In the genomic region with DNA sequence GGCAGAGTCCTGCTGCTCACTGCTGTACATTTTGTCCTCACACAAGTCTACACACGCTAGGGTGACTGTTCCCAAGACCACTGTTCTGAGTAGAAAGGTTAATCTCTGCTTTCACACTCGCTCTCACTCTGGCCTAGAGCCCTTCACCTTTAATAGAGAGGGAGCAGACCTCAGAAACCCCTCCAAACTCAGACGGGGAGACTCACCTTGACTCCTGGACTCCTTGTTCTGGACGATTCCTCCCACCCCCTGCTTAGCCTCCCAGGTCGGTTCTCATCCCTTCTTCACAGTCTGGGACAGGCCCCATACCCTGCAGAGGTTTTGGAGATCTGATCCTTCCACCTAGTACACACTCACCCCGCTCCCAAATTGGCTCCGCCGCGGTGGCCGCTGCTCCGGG, we compare ENCODE assay signal across 8 mouse cellular contexts. TPM values are rescaled to one million over a fixed set of nuclear protein-coding genes. Genes with fewer than 3 reads are reported as not detected.
DNase-seq lines count a peak whose midpoint lies in the region; ATAC-seq and TF ChIP-seq lines count a peak whose summit lies in the region.

No protein-coding gene starts in this region.

- no peak for TF ChIP-seq CTCF in E14TG2a.4 (conservative IDR thresholded peaks at IDR 0.05; ENCODE audit: low read length)

- peak overlapping the region; percentile 89 for H3K27ac ChIP-seq in heart, embryonic 13.5 days (replicated peaks)
- peak overlapping the region; percentile 71 for H3K27ac ChIP-seq in forebrain, embryonic 13.5 days
- peak overlapping the region; percentile 92 for H3K27ac ChIP-seq in liver, embryonic 16.5 days (ENCODE audit: low read length)

- H3K4me1 ChIP-seq in heart, embryonic 13.5 days, result peaks cover 51% of the 10 kb centered on the region
- H3K4me1 ChIP-seq in E14TG2a.4 (replicated peaks; ENCODE audit: low read depth, low read length), result peaks cover 50% of the 10 kb centered on the region
- H3K4me1 ChIP-seq in forebrain, embryonic 13.5 days, result peaks cover 50% of the 10 kb centered on the region
- H3K4me1 ChIP-seq in liver, embryonic 16.5 days (ENCODE audit: control insufficient read depth, low read depth, low read length), result peaks cover 49% of the 10 kb centered on the region

- 1% methylated on average over 11 of the region's 11 CpGs for WGBS in heart, embryonic 13.5 days
- WGBS in forebrain, embryonic 13.5 days, result 4% methylated on average over 11 of the region's 11 CpGs
- 7% methylated on average over 11 of the region's 11 CpGs for WGBS in liver, embryonic 16.5 days (ENCODE audit: insufficient replicate concordance)

- peak overlapping the region; percentile 86 for H3K4me3 ChIP-seq in heart, embryonic 13.5 days
- peak overlapping the region; percentile 84 for H3K4me3 ChIP-seq in E14TG2a.4 (replicated peaks; ENCODE audit: low read length)
- peak overlapping the region; percentile 72 for H3K4me3 ChIP-seq in forebrain, embryonic 13.5 days
- H3K4me3 ChIP-seq in liver, embryonic 16.5 days (ENCODE audit: low read depth, low read length), result peak overlapping the region; percentile 84

- H3K4me2 ChIP-seq in heart, embryonic 13.5 days, result peak overlapping the region; percentile 90
- H3K4me2 ChIP-seq in forebrain, embryonic 13.5 days, result peak overlapping the region; percentile 74
- peak overlapping the region; percentile 83 for H3K4me2 ChIP-seq in liver, embryonic 16.5 days (ENCODE audit: low read depth, low read length)

- intact Hi-C loops in left cerebral cortex, postnatal 14 days (cut with DNase I), result loop anchor here (5.0 kb wide), 1 partner anchor 388 kb away; a partner anchor contains a TSS

- H3K9me3 ChIP-seq in heart, embryonic 13.5 days, result no peaks in the 10 kb centered on the region
- H3K9me3 ChIP-seq in E14TG2a.4 (ENCODE audit: low read length), result no peaks in the 10 kb centered on the region
- H3K9me3 ChIP-seq in forebrain, embryonic 13.5 days (replicated peaks), result no peaks in the 10 kb centered on the region
- no peaks in the 10 kb centered on the region for H3K9me3 ChIP-seq in liver, embryonic 16.5 days (replicated peaks; ENCODE audit: control insufficient read depth, low read length)

- no peaks in the 10 kb centered on the region for H3K27me3 ChIP-seq in heart, embryonic 13.5 days (replicated peaks)
- H3K27me3 ChIP-seq in E14TG2a.4 (ENCODE audit: insufficient read depth, low read length), result peaks cover 5% of the 10 kb centered on the region; the same call in 1 of the 2 replicates
- no peaks in the 10 kb centered on the region for H3K27me3 ChIP-seq in forebrain, embryonic 13.5 days
- no peaks in the 10 kb centered on the region for H3K27me3 ChIP-seq in liver, embryonic 16.5 days (ENCODE audit: control insufficient read depth, insufficient read depth, low read depth, low read length)

- peak overlapping the region; percentile 94 for H3K9ac ChIP-seq in heart, embryonic 13.5 days
- peak overlapping the region; percentile 86 for H3K9ac ChIP-seq in forebrain, embryonic 13.5 days
- H3K9ac ChIP-seq in liver, embryonic 16.5 days (ENCODE audit: low read depth, low read length), result peak overlapping the region; percentile 92

- no peak for ATAC-seq in heart, embryonic 13.5 days (ENCODE audit: extremely low read depth, insufficient number of reproducible peaks, low FRiP score, low TSS enrichment)
- ATAC-seq in forebrain, embryonic 13.5 days, result no peak
- no peak for ATAC-seq in liver, embryonic 16.5 days (ENCODE audit: low read depth)

- no peak for DNase-seq in heart, adult 18-20 months
- DNase-seq in urinary bladder, postnatal 10 days (ENCODE audit: low spot score), result no peak
- no peak for DNase-seq in frontal cortex, postnatal 25 days (ENCODE audit: low spot score in 2 of 2)
- DNase-seq in left cerebral cortex, postnatal 14 days (ENCODE audit: low spot score in 2 of 2), result no peak

- peaks cover 24% of the 10 kb centered on the region for H3K36me3 ChIP-seq in heart, embryonic 13.5 days
- H3K36me3 ChIP-seq in E14TG2a.4 (ENCODE audit: insufficient read depth, low read length), result peaks cover 16% of the 10 kb centered on the region
- peaks cover 28% of the 10 kb centered on the region for H3K36me3 ChIP-seq in forebrain, embryonic 13.5 days (ENCODE audit: poor library complexity, severe bottlenecking)
- peaks cover 19% of the 10 kb centered on the region for H3K36me3 ChIP-seq in liver, embryonic 16.5 days (ENCODE audit: control insufficient read depth, insufficient read depth)

RNA-seq across cellular contexts. Expression of a gene that starts 6.4 kb away (rescaled TPM):
- polyA plus RNA-seq in heart, embryonic 13.5 days (2015; fragmentation: Nextera tagmentation; extraction: Ambion mirVana), result 14.8 and 15.5 TPM in 2 replicates
- 10 to 100 TPM; 27.7 to 30.7 TPM for total RNA-seq in heart, adult 18-20 months (2021)
- polyA plus RNA-seq in forebrain, embryonic 13.5 days (2015; fragmentation: Nextera tagmentation; extraction: Ambion mirVana), result 33.8 and 42.3 TPM in 2 replicates
- 33.4 and 41.3 TPM in 2 replicates for polyA plus RNA-seq in liver, embryonic 16.5 days (2015; fragmentation: Nextera tagmentation; extraction: Ambion mirVana)
- 10 to 100 TPM; 29.2 to 37.3 TPM for total RNA-seq in left cerebral cortex, postnatal 14 days (2021)

RNA-seq across cellular contexts. Expression of a gene that starts 8.1 kb away (rescaled TPM):
- polyA plus RNA-seq in heart, embryonic 13.5 days (2015; fragmentation: Nextera tagmentation; extraction: Ambion mirVana), result 211 and 238 TPM in 2 replicates
- total RNA-seq in heart, adult 18-20 months (2021), result 100 to 1,000 TPM; 107 to 113 TPM
- 305 and 335 TPM in 2 replicates for polyA plus RNA-seq in forebrain, embryonic 13.5 days (2015; fragmentation: Nextera tagmentation; extraction: Ambion mirVana)
- 176 and 193 TPM in 2 replicates for polyA plus RNA-seq in liver, embryonic 16.5 days (2015; fragmentation: Nextera tagmentation; extraction: Ambion mirVana)
- 100 to 1,000 TPM; 107 to 108 TPM for total RNA-seq in left cerebral cortex, postnatal 14 days (2021)

RNA-seq across cellular contexts. Expression of a gene that starts 14.0 kb away (rescaled TPM):
- polyA plus RNA-seq in heart, embryonic 13.5 days (2015; fragmentation: Nextera tagmentation; extraction: Ambion mirVana), result 12.7 and 13.8 TPM in 2 replicates
- 10 to 100 TPM; 20.5 to 24.4 TPM for total RNA-seq in heart, adult 18-20 months (2021)
- 21.4 and 25.3 TPM in 2 replicates for polyA plus RNA-seq in forebrain, embryonic 13.5 days (2015; fragmentation: Nextera tagmentation; extraction: Ambion mirVana)
- 12.4 and 14.7 TPM in 2 replicates for polyA plus RNA-seq in liver, embryonic 16.5 days (2015; fragmentation: Nextera tagmentation; extraction: Ambion mirVana)
- total RNA-seq in left cerebral cortex, postnatal 14 days (2021), result 10 to 100 TPM; 31.4 to 32.3 TPM

RNA-seq across cellular contexts. Expression of a gene that starts 19.1 kb away (rescaled TPM):
- 9.7 and 10.2 TPM in 2 replicates for polyA plus RNA-seq in heart, embryonic 13.5 days (2015; fragmentation: Nextera tagmentation; extraction: Ambion mirVana)
- 10 to 100 TPM in 1 of 2 experiments, 1 to 10 TPM in 1; 9.0 to 10.9 TPM for total RNA-seq in heart, adult 18-20 months (2021)
- polyA plus RNA-seq in forebrain, embryonic 13.5 days (2015; fragmentation: Nextera tagmentation; extraction: Ambion mirVana), result 15.1 and 15.2 TPM in 2 replicates
- 0.51 and 0.57 TPM in 2 replicates for polyA plus RNA-seq in liver, embryonic 16.5 days (2015; fragmentation: Nextera tagmentation; extraction: Ambion mirVana)
- total RNA-seq in left cerebral cortex, postnatal 14 days (2021), result 10 to 100 TPM; 55.7 to 60.5 TPM

RNA-seq across cellular contexts. Expression of a gene that starts 29.3 kb away (rescaled TPM):
- 10.8 and 11.0 TPM in 2 replicates for polyA plus RNA-seq in heart, embryonic 13.5 days (2015; fragmentation: Nextera tagmentation; extraction: Ambion mirVana)
- 1 to 10 TPM; 1.6 to 2.9 TPM for total RNA-seq in heart, adult 18-20 months (2021)
- 22.9 and 23.5 TPM in 2 replicates for polyA plus RNA-seq in forebrain, embryonic 13.5 days (2015; fragmentation: Nextera tagmentation; extraction: Ambion mirVana)
- 7.8 and 9.4 TPM in 2 replicates for polyA plus RNA-seq in liver, embryonic 16.5 days (2015; fragmentation: Nextera tagmentation; extraction: Ambion mirVana)
- 10 to 100 TPM in 1 of 2 experiments, 1 to 10 TPM in 1; 10.0 to 11.3 TPM for total RNA-seq in left cerebral cortex, postnatal 14 days (2021)
